ENCODE assay signal across 8 mouse cellular contexts in genomic region chr17:56040030-56040856, GRCm38 (mm10). TPM values are rescaled to one million over a fixed set of nuclear protein-coding genes. Genes with fewer than 3 reads are reported as not detected.
DNase-seq lines count a peak whose midpoint lies in the region; ATAC-seq and TF ChIP-seq lines count a peak whose summit lies in the region.

Chaf1a (plus strand) TSS chr17:56040439.

- dilution Hi-C loops in CH12.LX (cut with MboI; ENCODE audit: extremely low pct_ligation_motif_present, extremely low pct_unique_long_range_greater_than_20kb, low sequenced_read_pairs) = no loop called here

- in situ Hi-C loops in CH12.LX (cut with MboI; ENCODE audit: low pct_ligation_motif_present, low pct_unique_long_range_greater_than_20kb, low sequenced_read_pairs) = loop anchor here (5.0 kb wide), 1 partner anchor 37 kb away; the partner anchor contains the start of genes Hdgfl2 and Ubxn6

- peak within 1 kb of the TSS; percentile 35; the same call in 1 of the 2 replicates for H3K27ac ChIP-seq in CH12.LX (ENCODE audit: insufficient read depth, low read depth)
- H3K27ac ChIP-seq in forebrain, embryonic 11.5 days (ENCODE audit: low read depth, low read length) = peak within 1 kb of the TSS; percentile 71; the same call in 1 of the 2 replicates
- H3K27ac ChIP-seq in heart, embryonic 16.5 days (ENCODE audit: low read length) = peak within 1 kb of the TSS; percentile 73
- H3K27ac ChIP-seq in liver, embryonic 15.5 days (replicated peaks) = peak within 1 kb of the TSS; percentile 92
- no peak within 1 kb of the TSS for H3K27ac ChIP-seq in neural tube, embryonic 12.5 days

- peak; percentile 84 for ATAC-seq in forebrain, embryonic 11.5 days (replicated peaks; ENCODE audit: low FRiP score)
- peak; percentile 80 for ATAC-seq in heart, embryonic 16.5 days (replicated peaks; ENCODE audit: extremely low read depth, insufficient read depth, low FRiP score)
- peak; percentile 72 for ATAC-seq in liver, embryonic 15.5 days (ENCODE audit: insufficient read depth)
- ATAC-seq in neural tube, embryonic 12.5 days (ENCODE audit: low FRiP score, low read depth) = peak; percentile 79

- peaks cover 60% of the 10 kb centered on the region for H3K79me2 ChIP-seq in CH12.LX (replicated peaks; ENCODE audit: control insufficient read depth, extremely low read depth, insufficient read depth, poor library complexity, severe bottlenecking)

- TF ChIP-seq CTCF in CH12.LX (conservative IDR thresholded peaks at IDR 0.05 in 1 of 2, IDR thresholded peaks at IDR 0.05 in 1 of 2; ENCODE audit: low read depth in 2 of 2, low read length in 2 of 2) = no peak

- H3K9me3 ChIP-seq in CH12.LX (replicated peaks; ENCODE audit: low read length) = no peaks in the 10 kb centered on the region
- H3K9me3 ChIP-seq in forebrain, embryonic 11.5 days (ENCODE audit: control insufficient read depth, low read length) = no peaks in the 10 kb centered on the region
- H3K9me3 ChIP-seq in heart, embryonic 16.5 days (replicated peaks; ENCODE audit: control insufficient read depth, low read length) = no peaks in the 10 kb centered on the region
- no peaks in the 10 kb centered on the region for H3K9me3 ChIP-seq in liver, embryonic 15.5 days (replicated peaks)
- H3K9me3 ChIP-seq in neural tube, embryonic 12.5 days = no peaks in the 10 kb centered on the region

- peaks cover 12 to 26% of the 10 kb centered on the region in 2 experiments for H3K36me3 ChIP-seq in CH12.LX (replicated peaks in 1 of 2; ENCODE audit: control insufficient read depth in 1 of 2, insufficient read depth in 1 of 2, low read length in 1 of 2)
- H3K36me3 ChIP-seq in forebrain, embryonic 11.5 days (ENCODE audit: control insufficient read depth, insufficient read depth, low read length) = no peaks in the 10 kb centered on the region
- no peaks in the 10 kb centered on the region for H3K36me3 ChIP-seq in heart, embryonic 16.5 days (ENCODE audit: control insufficient read depth, insufficient read depth)
- H3K36me3 ChIP-seq in liver, embryonic 15.5 days (replicated peaks) = peaks cover 31% of the 10 kb centered on the region
- H3K36me3 ChIP-seq in neural tube, embryonic 12.5 days = peaks cover 11% of the 10 kb centered on the region

- H3K4me1 ChIP-seq in CH12.LX (ENCODE audit: control insufficient read depth in 1 of 2, insufficient read depth in 2 of 2) = peaks cover 0 to 39% of the 10 kb centered on the region in 2 experiments; a peak in 2 of 4 replicates
- H3K4me1 ChIP-seq in forebrain, embryonic 11.5 days (replicated peaks; ENCODE audit: control insufficient read depth, insufficient read depth, low read length) = peaks cover 14% of the 10 kb centered on the region
- peaks cover 17% of the 10 kb centered on the region for H3K4me1 ChIP-seq in heart, embryonic 16.5 days (ENCODE audit: control insufficient read depth, insufficient read depth, low read length)
- peaks cover 52% of the 10 kb centered on the region for H3K4me1 ChIP-seq in liver, embryonic 15.5 days (replicated peaks)
- peaks cover 18% of the 10 kb centered on the region for H3K4me1 ChIP-seq in neural tube, embryonic 12.5 days

- TF ChIP-seq EP300 in CH12.LX (IDR thresholded peaks at IDR 0.05; ENCODE audit: low read length) = no peak

- no peak for TF ChIP-seq RAD21 in CH12.LX (IDR thresholded peaks at IDR 0.05; ENCODE audit: low read depth, low read length)

- H3K4me3 ChIP-seq in CH12.LX (replicated peaks in 1 of 3; ENCODE audit: low read depth in 2 of 3, low read length in 2 of 3, poor library complexity in 1 of 3) = peak within 1 kb of the TSS; percentile 78 to 89 (median 80)
- H3K4me3 ChIP-seq in forebrain, embryonic 11.5 days (ENCODE audit: low read depth, low read length) = peak within 1 kb of the TSS; percentile 80
- H3K4me3 ChIP-seq in heart, embryonic 16.5 days (ENCODE audit: low read length) = peak within 1 kb of the TSS; percentile 77
- H3K4me3 ChIP-seq in liver, embryonic 15.5 days (replicated peaks) = peak within 1 kb of the TSS; percentile 95
- peak within 1 kb of the TSS; percentile 84 for H3K4me3 ChIP-seq in neural tube, embryonic 12.5 days

- peak within 1 kb of the TSS; percentile 81 for H3K4me2 ChIP-seq in CH12.LX (ENCODE audit: insufficient read depth, low read depth, poor library complexity, severe bottlenecking)
- H3K4me2 ChIP-seq in forebrain, embryonic 11.5 days (ENCODE audit: low read depth, low read length, severe bottlenecking) = peak within 1 kb of the TSS; percentile 61
- H3K4me2 ChIP-seq in heart, embryonic 16.5 days (ENCODE audit: low read depth, low read length) = peak within 1 kb of the TSS; percentile 95
- peak within 1 kb of the TSS; percentile 88 for H3K4me2 ChIP-seq in liver, embryonic 15.5 days
- H3K4me2 ChIP-seq in neural tube, embryonic 12.5 days (replicated peaks) = peak within 1 kb of the TSS; percentile 85

- WGBS in forebrain, embryonic 11.5 days = under 1% methylated on average over 68 of the region's 68 CpGs
- WGBS in heart, embryonic 16.5 days = under 1% methylated on average over 63 of the region's 68 CpGs
- under 1% methylated on average over 68 of the region's 68 CpGs for WGBS in liver, embryonic 15.5 days (ENCODE audit: insufficient replicate concordance)
- WGBS in neural tube, embryonic 12.5 days = under 1% methylated on average over 68 of the region's 68 CpGs

- H3K9ac ChIP-seq in CH12.LX (ENCODE audit: insufficient read depth, low read depth) = peak within 1 kb of the TSS; percentile 82
- H3K9ac ChIP-seq in forebrain, embryonic 11.5 days (ENCODE audit: low read length) = peak within 1 kb of the TSS; percentile 83
- peak within 1 kb of the TSS; percentile 84 for H3K9ac ChIP-seq in heart, embryonic 16.5 days (ENCODE audit: low read length)
- peak within 1 kb of the TSS; percentile 94 for H3K9ac ChIP-seq in liver, embryonic 15.5 days
- H3K9ac ChIP-seq in neural tube, embryonic 12.5 days = peak within 1 kb of the TSS; percentile 81

- DNase-seq in CH12.LX (ENCODE audit: extremely low read depth) = peak; percentile 99
- DNase-seq in c-Kit-positive CD71-positive TER-119-negative erythroid progenitor cells, embryonic 14.5 days (ENCODE audit: low read depth) = peak; percentile 98
- DNase-seq in forebrain, embryonic 11.5 days (ENCODE audit: low spot score) = peak; percentile 97
- DNase-seq in kidney, postnatal 36 days = peak; percentile 99 to 100
- peak; percentile 97 for DNase-seq in telencephalon, adult 2 months (ENCODE audit: low read depth, low spot score)

- H3K27me3 ChIP-seq in CH12.LX (replicated peaks) = no peaks in the 10 kb centered on the region
- H3K27me3 ChIP-seq in forebrain, embryonic 11.5 days (ENCODE audit: control insufficient read depth, insufficient read depth, low read length) = no peaks in the 10 kb centered on the region
- no peaks in the 10 kb centered on the region for H3K27me3 ChIP-seq in heart, embryonic 16.5 days (ENCODE audit: control insufficient read depth, insufficient read depth, low read length)
- H3K27me3 ChIP-seq in liver, embryonic 15.5 days = no peaks in the 10 kb centered on the region
- H3K27me3 ChIP-seq in neural tube, embryonic 12.5 days (replicated peaks) = no peaks in the 10 kb centered on the region

- TF ChIP-seq POLR2A in CH12.LX (IDR thresholded peaks at IDR 0.05; ENCODE audit: low read depth, low read length) = peak; percentile 86

TF ChIP-seq in CH12.LX, 34 proteins besides CTCF, POLR2A, EP300 and RAD21 (continues in another document):
- TF ChIP-seq TCF12 (IDR thresholded peaks at IDR 0.05; ENCODE audit: low read depth, low read length) (peak; percentile 52), RCOR1 (conservative IDR thresholded peaks at IDR 0.05; ENCODE audit: low read depth, low read length) (no peak), BHLHE40 (IDR thresholded peaks at IDR 0.05; ENCODE audit: low read depth, low read length) (peak; percentile 66), USF2 (conservative IDR thresholded peaks at IDR 0.05; ENCODE audit: low read depth, low read length) (peak; percentile 98), KAT2A (IDR thresholded peaks at IDR 0.05; ENCODE audit: insufficient replicate concordance, low read length) (peak; percentile 53; the same call in 1 of the 2 replicates), POLR2AphosphoS2 (IDR thresholded peaks at IDR 0.05; ENCODE audit: low read depth, low read length) (peak; percentile 77; the same call in 1 of the 2 replicates), CHD2 (IDR thresholded peaks at IDR 0.05; ENCODE audit: low read length) (peak; percentile 99), ZNF384 (IDR thresholded peaks at IDR 0.05; ENCODE audit: low read depth, low read length) (no peak), CHD1 (IDR thresholded peaks at IDR 0.05; ENCODE audit: low read depth, low read length) (no peak), MAX (IDR thresholded peaks at IDR 0.05; ENCODE audit: low read length) (peak; percentile 97), MAZ (IDR thresholded peaks at IDR 0.05; ENCODE audit: low read depth, low read length) (no peak), USF1 (IDR thresholded peaks at IDR 0.05; ENCODE audit: low read depth, low read length) (peak; percentile 99), HCFC1 (IDR thresholded peaks at IDR 0.05; ENCODE audit: low read depth, low read length) (peak; percentile 74), SIN3A (IDR thresholded peaks at IDR 0.05; ENCODE audit: low read length) (peak; percentile 80), ZMIZ1 (IDR thresholded peaks at IDR 0.05; ENCODE audit: low read depth, low read length) (peak; percentile 75; the same call in 1 of the 2 replicates), NRF1 (IDR thresholded peaks at IDR 0.05; ENCODE audit: low read depth, low read length) (no peak), TBP (conservative IDR thresholded peaks at IDR 0.05; ENCODE audit: low read depth, low read length) (peak; percentile 84), E2F4 (IDR thresholded peaks at IDR 0.05; ENCODE audit: insufficient replicate concordance, low read depth, low read length) (peak; percentile 80; the same call in 1 of the 2 replicates), MXI1 (IDR thresholded peaks at IDR 0.05; ENCODE audit: low read depth, low read length) (no peak; the same call in 1 of the 2 replicates), ELF1 (IDR thresholded peaks at IDR 0.05; ENCODE audit: low read depth, low read length) (peak; percentile 88), MEF2A (IDR thresholded peaks at IDR 0.05; ENCODE audit: borderline replicate concordance, low read depth, low read length) (no peak), JUN (IDR thresholded peaks at IDR 0.05; ENCODE audit: insufficient read depth, low read depth, low read length) (no peak), NELFE (IDR thresholded peaks at IDR 0.05; ENCODE audit: low read depth, low read length) (peak; percentile 76)

RNA-seq across cellular contexts. Expression of gene Chaf1a, which starts in this region (rescaled TPM):
- 39.3 and 55.0 TPM in 2 replicates for total RNA-seq in CH12.LX (2012; rRNA removed)
- total RNA-seq in CH12.LX (2014; rRNA removed) = 18.4 and 18.6 TPM in 2 replicates
- 97.1 and 135 TPM in 2 replicates for polyA plus RNA-seq in CH12.LX (2012; ENCODE audit: insufficient read length, low read depth)
- 38.0 and 38.6 TPM in 2 replicates for polyA plus RNA-seq in forebrain, embryonic 11.5 days (2014; fragmentation: Nextera tagmentation; extraction: Ambion mirVana)
- polyA plus RNA-seq in heart, embryonic 16.5 days (2015; fragmentation: Nextera tagmentation; extraction: Ambion mirVana) = 12.1 and 12.7 TPM in 2 replicates
- polyA plus RNA-seq in liver, embryonic 15.5 days (2015; fragmentation: Nextera tagmentation; extraction: Ambion mirVana) = 16.6 and 18.5 TPM in 2 replicates
- polyA plus RNA-seq in neural tube, embryonic 12.5 days (2016; fragmentation: Nextera tagmentation; extraction: Ambion mirVana) = 25.3 and 29.6 TPM in 2 replicates
